Mouse (Mus musculus): ENCODE results near the gene Fzd5. TPM values are rescaled to one million over a fixed set of nuclear protein-coding genes. Genes with fewer than 3 reads are reported as not detected.
A peak's percentile ranks its signal among the peaks of the same experiment; 100 is the strongest.

Gene Fzd5
- polyA plus RNA-seq, 1 experiment: 0.98 TPM

GRCm38 (mm10) chr1:64690213-64691013 is 47.1 kb downstream of the Fzd5 start, which contains the start of gene Ccnyl1:
Gene Ccnyl1 (plus strand): TSS chr1:64690455.
- DNase-seq: peak; percentile 98 to 99
- Histone ChIP-seq H3K27ac (ENCODE audit: insufficient read depth, low read length) (0 out of 2 replicates have a peak within 1 kb of the TSS, but pooled peaks have one; percentile 25), H3K27me3 (ENCODE audit: control insufficient read depth, insufficient read depth, low read length) (no peaks in the 10 kb centered on the region), H3K4me3 (replicated peaks; ENCODE audit: insufficient read depth, low read depth, low read length) (peak within 1 kb of the TSS; percentile 74), H3K4me1 (ENCODE audit: control insufficient read depth, insufficient read depth, low read length) (no peaks in the 10 kb centered on the region)
- WGBS: under 1% methylated on average over 66 of the region's 71 CpGs
- TF ChIP-seq CTCF (IDR thresholded peaks at IDR 0.05; ENCODE audit: borderline replicate concordance, insufficient read depth, low read depth, low read length): no peak
- TF ChIP-seq POLR2A (IDR thresholded peaks at IDR 0.05; ENCODE audit: borderline replicate concordance, insufficient read depth, low read length): peak; percentile 57; the same call in 1 of the 2 replicates

- TF ChIP-seq POLR2A (IDR thresholded peaks at IDR 0.05; ENCODE audit: borderline replicate concordance, insufficient read depth, low read length) (no peak), CTCF (IDR thresholded peaks at IDR 0.05; ENCODE audit: borderline replicate concordance, insufficient read depth, low read depth, low read length) (no peak)
- no peak overlapping the region for H3K27ac ChIP-seq (ENCODE audit: insufficient read depth, low read length)
- no peak overlapping the region for H3K4me3 ChIP-seq (replicated peaks; ENCODE audit: insufficient read depth, low read depth, low read length)
- DNase-seq: peak in 1 of 2 experiments; percentile 5
- no peaks in the 10 kb centered on the region for H3K4me1 ChIP-seq (ENCODE audit: control insufficient read depth, insufficient read depth, low read length)
- WGBS: 19% methylated on average over 9 of the region's 9 CpGs
- no peaks in the 10 kb centered on the region for H3K27me3 ChIP-seq (ENCODE audit: control insufficient read depth, insufficient read depth, low read length)
Measured at GRCm38 (mm10) chr1:64689561-64690212, 47.9 kb downstream of the Fzd5 start.

GRCm38 (mm10) chr1:64688046-64688445 is 49.5 kb downstream of the Fzd5 start:
- no peaks in the 10 kb centered on the region for H3K4me1 ChIP-seq (ENCODE audit: control insufficient read depth, insufficient read depth, low read length)
- no peaks in the 10 kb centered on the region for H3K27me3 ChIP-seq (ENCODE audit: control insufficient read depth, insufficient read depth, low read length)
- no peak for TF ChIP-seq CTCF (IDR thresholded peaks at IDR 0.05; ENCODE audit: borderline replicate concordance, insufficient read depth, low read depth, low read length)
- no peak for TF ChIP-seq POLR2A (IDR thresholded peaks at IDR 0.05; ENCODE audit: borderline replicate concordance, insufficient read depth, low read length)
- DNase-seq: no peak
- no peak overlapping the region for H3K27ac ChIP-seq (ENCODE audit: insufficient read depth, low read length)
- WGBS: 94% methylated on average over 4 of the region's 4 CpGs
- no peak overlapping the region for H3K4me3 ChIP-seq (replicated peaks; ENCODE audit: insufficient read depth, low read depth, low read length)

GRCm38 (mm10) chr1:64684440-64684839 is 53.1 kb downstream of the Fzd5 start:
- WGBS: 96% methylated on average over 2 of the region's 2 CpGs
- DNase-seq: no peak
- H3K4me3 ChIP-seq (replicated peaks; ENCODE audit: insufficient read depth, low read depth, low read length): no peak overlapping the region
- H3K4me1 ChIP-seq (ENCODE audit: control insufficient read depth, insufficient read depth, low read length): no peaks in the 10 kb centered on the region
- H3K27me3 ChIP-seq (ENCODE audit: control insufficient read depth, insufficient read depth, low read length): no peaks in the 10 kb centered on the region
- H3K27ac ChIP-seq (ENCODE audit: insufficient read depth, low read length): no peak overlapping the region
- no peak for TF ChIP-seq CTCF (IDR thresholded peaks at IDR 0.05; ENCODE audit: borderline replicate concordance, insufficient read depth, low read depth, low read length)
- no peak for TF ChIP-seq POLR2A (IDR thresholded peaks at IDR 0.05; ENCODE audit: borderline replicate concordance, insufficient read depth, low read length)

GRCm38 (mm10) chr1:64683039-64683438 is 54.5 kb downstream of the Fzd5 start:
- TF ChIP-seq POLR2A (IDR thresholded peaks at IDR 0.05; ENCODE audit: borderline replicate concordance, insufficient read depth, low read length): no peak
- TF ChIP-seq CTCF (IDR thresholded peaks at IDR 0.05; ENCODE audit: borderline replicate concordance, insufficient read depth, low read depth, low read length): no peak
- WGBS: 97% methylated on average over 3 of the region's 3 CpGs
- H3K27ac ChIP-seq (ENCODE audit: insufficient read depth, low read length): no peak overlapping the region
- no peak overlapping the region for H3K4me3 ChIP-seq (replicated peaks; ENCODE audit: insufficient read depth, low read depth, low read length)
- H3K4me1 ChIP-seq (ENCODE audit: control insufficient read depth, insufficient read depth, low read length): no peaks in the 10 kb centered on the region
- no peak for DNase-seq
- H3K27me3 ChIP-seq (ENCODE audit: control insufficient read depth, insufficient read depth, low read length): no peaks in the 10 kb centered on the region

- no peaks in the 10 kb centered on the region for H3K4me1 ChIP-seq (ENCODE audit: control insufficient read depth, insufficient read depth, low read length)
- TF ChIP-seq POLR2A (IDR thresholded peaks at IDR 0.05; ENCODE audit: borderline replicate concordance, insufficient read depth, low read length): no peak
- no peak for TF ChIP-seq CTCF (IDR thresholded peaks at IDR 0.05; ENCODE audit: borderline replicate concordance, insufficient read depth, low read depth, low read length)
- H3K27ac ChIP-seq (ENCODE audit: insufficient read depth, low read length): no peak overlapping the region
- H3K27me3 ChIP-seq (ENCODE audit: control insufficient read depth, insufficient read depth, low read length): no peaks in the 10 kb centered on the region
- DNase-seq: no peak
- 97% methylated on average over 3 of the region's 3 CpGs for WGBS
- no peak overlapping the region for H3K4me3 ChIP-seq (replicated peaks; ENCODE audit: insufficient read depth, low read depth, low read length)
Measured at GRCm38 (mm10) chr1:64681499-64681898, 56.1 kb downstream of the Fzd5 start.

Other genes with a start within 250 kb of the Fzd5 start
- 16.2 and 20.6 TPM in 2 replicates for gene Creb1, start 205.1 kb downstream of the Fzd5 start, polyA plus RNA-seq (2012; rRNA removed)
- gene Mettl21a, start 120.5 kb downstream of the Fzd5 start, polyA plus RNA-seq (2012; rRNA removed): 13.0 and 15.6 TPM in 2 replicates
- 17.4 and 19.1 TPM in 2 replicates for gene Ccnyl1, start 47.3 kb downstream of the Fzd5 start, polyA plus RNA-seq (2012; rRNA removed)
- gene Plekhm3, start 219.1 kb upstream of the Fzd5 start, polyA plus RNA-seq (2012; rRNA removed): 14.5 and 16.1 TPM in 2 replicates

Measured in cerebellum, adult 2 months (tissue).